Mouse (Mus musculus) frontal cortex, adult 2 months (tissue): ENCODE data around the gene Ubn1. TPM values are rescaled to one million over a fixed set of nuclear protein-coding genes. Genes with fewer than 3 reads are reported as not detected.

Experiments
- polyA plus RNA-seq: library from polyadenylated mRNA; depleted of rRNA; stranded (reverse); fragments of >200 nt; gene quantifications from 2 replicates; pipeline ENCODE4 v1.2.3, GENCODE M21; 2012; rRNA removed

Gene Ubn1
- polyA plus RNA-seq, 1 experiment: 34.9 TPM

Other genes with a start within 250 kb of the Ubn1 start
- 0.08 TPM in 1 of 2 replicates, not detected in the other for gene 4930562C15Rik, start 214.6 kb upstream of the Ubn1 start, polyA plus RNA-seq
- 51.3 and 66.1 TPM in 2 replicates for gene Ubald1, start 169.7 kb upstream of the Ubn1 start, polyA plus RNA-seq
- gene Mgrn1, start 163.8 kb upstream of the Ubn1 start, polyA plus RNA-seq: 216 and 221 TPM in 2 replicates
- 84.5 and 94.6 TPM in 2 replicates for gene Nudt16l1, start 111.3 kb upstream of the Ubn1 start, polyA plus RNA-seq
- gene Anks3, start 85.9 kb upstream of the Ubn1 start, polyA plus RNA-seq: 102 and 107 TPM in 2 replicates
- gene Sept12, start 52.2 kb upstream of the Ubn1 start, polyA plus RNA-seq: not detected in 2 replicates
- gene Smim22, start 42.8 kb upstream of the Ubn1 start, polyA plus RNA-seq: 0.92 and 0.94 TPM in 2 replicates
- gene Rogdi, start 36.5 kb upstream of the Ubn1 start, polyA plus RNA-seq: 320 and 348 TPM in 2 replicates
- gene Glyr1, start 194 bp upstream of the Ubn1 start, polyA plus RNA-seq: 139 and 151 TPM in 2 replicates
- gene Ppl, start 82.4 kb downstream of the Ubn1 start, polyA plus RNA-seq: 0.17 and 0.24 TPM in 2 replicates
- 8.0 and 9.2 TPM in 2 replicates for gene Sec14l5, start 97.1 kb downstream of the Ubn1 start, polyA plus RNA-seq
- gene Nagpa, start 154.0 kb downstream of the Ubn1 start, polyA plus RNA-seq: 19.2 and 20.1 TPM in 2 replicates
- 7.9 and 8.0 TPM in 2 replicates for gene AU021092, start 172.2 kb downstream of the Ubn1 start, polyA plus RNA-seq
- gene Alg1, start 183.6 kb downstream of the Ubn1 start, polyA plus RNA-seq: 52.9 and 56.7 TPM in 2 replicates
- 8.7 and 11.5 TPM in 2 replicates for gene Eef2kmt, start 205.9 kb downstream of the Ubn1 start, polyA plus RNA-seq